8 mouse cellular contexts compared by ENCODE assay signal in genomic region chr10:87927131-87927609, GRCm38 (mm10).
DNase-seq lines count a peak whose midpoint lies in the region; ATAC-seq and TF ChIP-seq lines count a peak whose summit lies in the region.

No protein-coding gene starts in this region.

- H3K9me3 ChIP-seq in ES-E14 (ENCODE audit: control insufficient read depth, insufficient read depth, low read depth, low read length): no peaks in the 10 kb centered on the region
- no peaks in the 10 kb centered on the region for H3K9me3 ChIP-seq in hindbrain, embryonic 14.5 days (ENCODE audit: control insufficient read depth, low read length)
- no peaks in the 10 kb centered on the region for H3K9me3 ChIP-seq in midbrain, embryonic 10.5 days (replicated peaks)

- in situ Hi-C loops in ES-E14 (cut with MboI; ENCODE audit: low sequenced_read_pairs in 2 of 2, unreplicated experiment in 2 of 2): no loop called here

- ATAC-seq in hindbrain, embryonic 14.5 days (ENCODE audit: low FRiP score): peak; percentile 96

- H3K27me3 ChIP-seq in hindbrain, embryonic 14.5 days (ENCODE audit: control insufficient read depth, insufficient read depth, low read length): no peaks in the 10 kb centered on the region
- H3K27me3 ChIP-seq in midbrain, embryonic 10.5 days (ENCODE audit: low read depth, poor library complexity, severe bottlenecking): no peaks in the 10 kb centered on the region

- H3K4me1 ChIP-seq in ES-E14 (ENCODE audit: control insufficient read depth in 2 of 2, insufficient read depth in 2 of 2, low read length in 2 of 2, poor library complexity in 1 of 2): peaks cover 5 to 7% of the 10 kb centered on the region in 2 experiments
- H3K4me1 ChIP-seq in hindbrain, embryonic 14.5 days (replicated peaks; ENCODE audit: control insufficient read depth, insufficient read depth, low read length): peaks cover 13% of the 10 kb centered on the region
- peaks cover 12% of the 10 kb centered on the region for H3K4me1 ChIP-seq in midbrain, embryonic 10.5 days

- H3K9ac ChIP-seq in ES-E14 (ENCODE audit: insufficient read depth, low read depth, low read length, poor library complexity, severe bottlenecking): no peak overlapping the region
- H3K9ac ChIP-seq in hindbrain, embryonic 14.5 days: no peak overlapping the region

- 0 out of 2 replicates have a peak overlapping the region, but pooled peaks have one; percentile 10 for H3K4me2 ChIP-seq in hindbrain, embryonic 14.5 days (replicated peaks)

- WGBS in hindbrain, embryonic 14.5 days: 12% methylated on average over 6 of the region's 6 CpGs
- 41% methylated on average over 6 of the region's 6 CpGs for WGBS in midbrain, embryonic 10.5 days

- no peak overlapping the region for H3K27ac ChIP-seq in ES-E14 (ENCODE audit: insufficient read depth, low read depth, low read length, poor library complexity, severe bottlenecking)
- H3K27ac ChIP-seq in hindbrain, embryonic 14.5 days: peak overlapping the region; percentile 43
- peak overlapping the region; percentile 52; the same call in 1 of the 2 replicates for H3K27ac ChIP-seq in midbrain, embryonic 10.5 days (replicated peaks)

- H3K4me3 ChIP-seq in ES-E14 (ENCODE audit: insufficient read depth in 1 of 2, low read depth in 1 of 2, low read length in 2 of 2, poor library complexity in 1 of 2, severe bottlenecking in 1 of 2): no peak overlapping the region; a peak in 1 of 4 replicates
- H3K4me3 ChIP-seq in hindbrain, embryonic 14.5 days (replicated peaks; ENCODE audit: low read length): no peak overlapping the region
- H3K4me3 ChIP-seq in midbrain, embryonic 10.5 days: no peak overlapping the region

- H3K36me3 ChIP-seq in ES-E14 (ENCODE audit: control insufficient read depth, insufficient read depth, low read length, poor library complexity, severe bottlenecking): no peaks in the 10 kb centered on the region
- H3K36me3 ChIP-seq in hindbrain, embryonic 14.5 days (replicated peaks; ENCODE audit: control insufficient read depth, insufficient read depth): no peaks in the 10 kb centered on the region
- no peaks in the 10 kb centered on the region for H3K36me3 ChIP-seq in midbrain, embryonic 10.5 days

- peak; percentile 59 for DNase-seq in ES-E14 (ENCODE audit: low read depth, low spot score)
- peak; percentile 72 for DNase-seq in adrenal gland, postnatal 10 days
- peak; percentile 52 for DNase-seq in gastrocnemius, adult 18-20 months (ENCODE audit: low spot score)
- DNase-seq in hindbrain, embryonic 14.5 days (ENCODE audit: low spot score): peak; percentile 80
- DNase-seq in layer of hippocampus, postnatal 25 days (ENCODE audit: extremely low spot score in 1 of 2, low spot score in 1 of 2): peak; percentile 14 to 26
- no peak for DNase-seq in midbrain, embryonic 10.5 days (ENCODE audit: low spot score)
- peak; percentile 53 for DNase-seq in testis, postnatal 10 days (ENCODE audit: low spot score)
- no peak for DNase-seq in B cell, adult 2 months

TF ChIP-seq in ES-E14, 5 proteins besides CTCF, POLR2A, EP300 and RAD21:
- TF ChIP-seq HCFC1 (IDR thresholded peaks at IDR 0.05; ENCODE audit: borderline replicate concordance, insufficient read depth, low read length) (no peak), ZNF384 (IDR thresholded peaks at IDR 0.05; ENCODE audit: low read depth, low read length) (no peak), ZC3H11A (IDR thresholded peaks at IDR 0.05; ENCODE audit: borderline replicate concordance, low read depth, low read length) (no peak), CHD2 (IDR thresholded peaks at IDR 0.05; ENCODE audit: low read depth, low read length) (no peak), MAFK (IDR thresholded peaks at IDR 0.05; ENCODE audit: insufficient read depth, low read depth, low read length) (no peak)

Comparison
In these comparisons a context has a peak if more than half of its experiments do, and no peak if none do; other contexts are left out.
1. DNase-seq: peak in ES-E14 (single experiment), adrenal gland, postnatal 10 days (single experiment), gastrocnemius, adult 18-20 months (single experiment), hindbrain, embryonic 14.5 days (single experiment), layer of hippocampus, postnatal 25 days (2 of 2) and testis, postnatal 10 days (single experiment); none in midbrain, embryonic 10.5 days (single experiment) and B cell, adult 2 months (0 of 2).